Mouse (Mus musculus): ENCODE measurements around the gene Igf1r. TPM values are rescaled to one million over a fixed set of nuclear protein-coding genes. Genes with fewer than 3 reads are reported as not detected.
"Not testable (repeated sequence)": the region's sequence is repeated elsewhere in the genome, so short reads cannot be mapped to it uniquely, and the experiment has no call there.

Igf1r gene
- polyA plus RNA-seq, 1 experiment from 2014 or later = 9.6 TPM

DNA sequence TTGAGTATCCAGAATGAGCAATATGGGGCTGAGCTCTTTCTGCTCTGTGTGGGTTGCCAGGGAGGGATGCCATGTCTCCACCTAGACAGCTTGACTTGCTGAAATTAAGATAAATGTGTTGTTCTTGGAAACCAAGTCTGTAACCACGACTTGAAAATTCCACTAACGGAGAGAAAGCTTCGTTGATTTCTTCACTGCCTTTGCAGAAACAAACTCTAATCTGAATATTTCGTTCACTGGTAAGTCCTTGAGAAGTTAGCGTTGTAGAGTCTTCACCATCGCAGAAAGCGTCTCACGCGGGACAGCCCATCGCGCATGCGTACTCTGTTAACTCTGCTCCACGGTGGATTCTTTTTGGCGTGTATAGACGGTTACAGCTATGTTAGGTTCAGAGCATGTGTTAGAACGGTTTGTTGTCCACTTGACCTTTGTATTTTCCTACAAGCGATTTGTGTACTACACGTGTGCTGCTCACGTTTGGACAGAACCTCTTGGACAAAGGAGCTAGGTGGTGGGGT lies 327.8 kb downstream of the Igf1r start:
- Histone ChIP-seq H3K36me3 (no peaks in the 10 kb centered on the region), H3K4me2 (no peak overlapping the region), H3K9ac (no peak overlapping the region), H3K4me3 (no peak overlapping the region), H3K27ac (no peak overlapping the region), H3K9me3 (replicated peaks) (no peaks in the 10 kb centered on the region), H3K4me1 (peaks cover 9% of the 10 kb centered on the region), H3K27me3 (replicated peaks) (peaks cover 8% of the 10 kb centered on the region; the same call in 1 of the 2 replicates)
- ATAC-seq = no peak
- 80% methylated on average over 19 of the region's 19 CpGs for WGBS (ENCODE audit: insufficient replicate concordance)

DNA sequence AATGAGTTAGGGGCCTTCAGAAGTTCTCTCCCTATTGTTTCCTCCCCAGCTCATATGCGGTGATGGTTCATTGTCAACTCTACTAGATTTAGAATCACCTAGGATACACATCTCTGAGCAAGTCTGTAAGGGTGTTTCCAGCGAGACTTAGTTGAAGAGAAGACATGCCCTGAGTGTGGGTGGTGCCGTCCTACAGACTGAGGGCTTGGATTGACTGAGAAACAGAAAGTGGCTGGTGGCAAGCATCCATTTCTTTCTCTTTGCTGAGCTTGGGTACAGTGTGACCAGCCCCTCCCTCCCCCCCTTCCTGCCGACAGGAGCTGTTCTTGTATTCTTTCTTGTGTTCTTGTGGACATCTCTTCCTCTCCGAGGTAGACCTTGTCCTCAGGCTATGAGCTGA lies 328.7 kb downstream of the Igf1r start:
- Histone ChIP-seq H3K4me3 (no peak overlapping the region), H3K27ac (no peak overlapping the region), H3K4me2 (no peak overlapping the region), H3K4me1 (peaks cover 7% of the 10 kb centered on the region), H3K9ac (no peak overlapping the region), H3K9me3 (replicated peaks) (no peaks in the 10 kb centered on the region), H3K27me3 (replicated peaks) (peaks cover 3% of the 10 kb centered on the region; the same call in 1 of the 2 replicates), H3K36me3 (no peaks in the 10 kb centered on the region)
- WGBS (ENCODE audit: insufficient replicate concordance) = 48% methylated on average over 5 of the region's 5 CpGs
- no peak for ATAC-seq

DNA sequence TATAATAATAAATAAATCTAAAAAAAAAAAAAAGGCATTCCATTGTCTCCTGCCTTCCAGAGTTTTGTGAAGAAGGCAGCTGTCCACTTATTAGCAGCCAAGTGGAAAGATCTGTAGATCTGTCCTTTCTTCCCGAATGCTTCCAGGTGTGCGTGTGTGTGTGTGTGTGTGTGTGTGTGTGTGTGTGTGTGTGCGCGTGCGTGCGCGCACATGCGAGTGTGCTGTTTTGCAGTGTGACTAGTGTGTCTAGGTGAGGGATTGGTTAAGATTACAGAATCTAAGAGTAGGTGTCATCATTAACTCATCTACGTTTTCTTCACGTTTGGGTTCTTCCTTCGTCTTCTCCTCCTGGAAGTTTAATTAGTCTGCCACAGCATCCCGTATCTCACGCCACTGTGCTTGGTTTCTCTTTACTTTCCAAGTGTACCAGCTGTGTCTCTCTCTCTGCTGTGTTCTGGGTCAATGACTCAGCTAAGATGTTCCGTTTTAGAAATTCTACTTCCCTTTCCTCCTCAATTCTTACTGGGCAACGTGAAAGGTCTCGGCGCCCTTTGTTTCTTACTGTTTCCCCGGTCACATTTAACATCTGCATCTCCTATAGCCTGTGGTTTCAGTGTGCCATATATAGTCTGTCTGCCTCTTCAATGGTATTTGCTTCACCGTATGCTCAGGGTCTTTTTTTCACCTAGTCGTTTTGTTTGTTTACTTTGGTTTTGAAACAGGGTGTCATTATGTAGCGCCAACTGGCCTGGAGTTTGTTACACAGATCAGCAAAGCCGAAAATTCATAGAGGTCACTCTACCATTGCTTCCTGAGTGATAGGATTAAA lies 329.9 kb downstream of the Igf1r start:
- Histone ChIP-seq H3K27ac (no peak overlapping the region), H3K4me2 (peak overlapping the region; percentile 11; the same call in 1 of the 2 replicates), H3K4me3 (no peak overlapping the region), H3K27me3 (replicated peaks) (no peaks in the 10 kb centered on the region), H3K36me3 (no peaks in the 10 kb centered on the region), H3K4me1 (peaks cover 5% of the 10 kb centered on the region; the same call in 1 of the 2 replicates), H3K9ac (no peak overlapping the region), H3K9me3 (replicated peaks) (no peaks in the 10 kb centered on the region)
- WGBS (ENCODE audit: insufficient replicate concordance) = 57% methylated on average over 22 of the region's 22 CpGs
- ATAC-seq = no peak

GRCm38 (mm10) chr7:68283133-68283520 lies 330.5 kb downstream of the Igf1r start:
- H3K9ac ChIP-seq; H3K36me3 ChIP-seq; ATAC-seq; H3K9me3 ChIP-seq (replicated peaks); H3K4me1 ChIP-seq; H3K4me3 ChIP-seq; H3K27me3 ChIP-seq (replicated peaks); H3K27ac ChIP-seq: not testable (repeated sequence)
- WGBS (ENCODE audit: insufficient replicate concordance) = 61% methylated on average over 4 of the region's 4 CpGs
- 0 out of 2 replicates have a peak overlapping the region, but pooled peaks have one; percentile 11 for H3K4me2 ChIP-seq

Other genes starting within 250 kb of the Igf1r start
- gene Synm, start 193.1 kb upstream of the Igf1r start, polyA plus RNA-seq (2016; fragmentation: Nextera tagmentation; extraction: Ambion mirVana) = 0.13 and 0.17 TPM in 2 replicates

All from liver, embryonic 12.5 days (tissue).